Mouse (Mus musculus) forebrain, postnatal 0 days (tissue): ENCODE data around the gene Slc37a3. TPM values are rescaled to one million over a fixed set of nuclear protein-coding genes. Genes with fewer than 3 reads are reported as not detected.

ENCODE experiments used
- ATAC-seq: fragments of 200-750 bp; cut with Nextera tagmentation; 2 replicates; pipeline ENCODE4 v1.8.0; 2017; ENCODE audit warnings: mild to moderate bottlenecking, moderate library complexity
- DNase-seq: peaks from one replicate; pipeline ENCODE4 v3.0.0-alpha.2; 2015
- H3K27ac ChIP-seq: fragments of 300-500 bp; sonication (generic); 2 replicates; pipeline ENCODE4 v1.5.1; 2014; ENCODE audit warnings: low read depth, mild to moderate bottlenecking, antibody characterized with exemption, low read length, moderate library complexity, mixed read lengths
- H3K27me3 ChIP-seq: fragments of 300-500 bp; sonication (generic); 2 replicates; pipeline ENCODE4 v1.6.1; 2014; ENCODE audit warnings: mild to moderate bottlenecking, low read length, mixed read lengths; ENCODE audit not compliant: insufficient read depth
- H3K36me3 ChIP-seq: fragments of 300-500 bp; sonication (generic); 2 replicates; pipeline ENCODE4 v1.6.1; 2014; ENCODE audit warnings: mild to moderate bottlenecking, moderate library complexity; ENCODE audit not compliant: insufficient read depth
- H3K4me1 ChIP-seq: fragments of 300-500 bp; sonication (generic); 2 replicates; pipeline ENCODE4 v1.6.1; 2014; ENCODE audit warnings: antibody characterized with exemption; ENCODE audit not compliant: insufficient read depth
- H3K4me2 ChIP-seq: fragments of 300-500 bp; sonication (generic); 2 replicates; pipeline ENCODE4 v1.6.1; 2014; ENCODE audit warnings: low read depth, mild to moderate bottlenecking, moderate library complexity
- H3K4me3 ChIP-seq: fragments of 300-500 bp; sonication (generic); 2 replicates; pipeline ENCODE4 v1.5.1; 2014; ENCODE audit warnings: low read depth, low read length, mixed read lengths
- H3K9ac ChIP-seq: fragments of 300-500 bp; sonication (generic); 2 replicates; pipeline ENCODE4 v1.6.1; 2014; ENCODE audit warnings: mild to moderate bottlenecking
- H3K9me3 ChIP-seq: fragments of 300-500 bp; sonication (generic); 2 replicates; pipeline ENCODE4 v1.6.1; 2016; ENCODE audit warnings: low read length
- CTCF ChIP-seq: sonication (generic); IDR thresholded peaks from 2 replicates; pipeline ENCODE4 v1.5.1; 2016; ENCODE audit warnings: antibody characterized with exemption, control low read depth, low read depth
- WGBS: fragments of 180-500 bp; shearing (Covaris S2); extraction: QIAGEN DNeasy Blood & Tissue Kit; methylation state at CpG from one replicate; pipeline ENCODE4 v1.1.7; 2014; 5-methylcytosine and 5-hydroxymethylcytosine counted together
- polyA plus RNA-seq: library from polyadenylated mRNA; unstranded; fragments of >200 nt; fragmentation: Nextera tagmentation; extraction: Ambion mirVana; gene quantifications from 2 replicates; pipeline ENCODE4 v1.2.1, GENCODE M21; 2015
- total RNA-seq: library from RNA; depleted of rRNA; stranded (reverse); fragments of >200 nt; gene quantifications from 2 replicates; pipeline ENCODE4 v1.2.3, GENCODE M21; 2014; rRNA removed

Gene Slc37a3
- total and polyA plus RNA-seq, 2 experiments from 2014 or later = 32.0 to 58.2 TPM

DNA sequence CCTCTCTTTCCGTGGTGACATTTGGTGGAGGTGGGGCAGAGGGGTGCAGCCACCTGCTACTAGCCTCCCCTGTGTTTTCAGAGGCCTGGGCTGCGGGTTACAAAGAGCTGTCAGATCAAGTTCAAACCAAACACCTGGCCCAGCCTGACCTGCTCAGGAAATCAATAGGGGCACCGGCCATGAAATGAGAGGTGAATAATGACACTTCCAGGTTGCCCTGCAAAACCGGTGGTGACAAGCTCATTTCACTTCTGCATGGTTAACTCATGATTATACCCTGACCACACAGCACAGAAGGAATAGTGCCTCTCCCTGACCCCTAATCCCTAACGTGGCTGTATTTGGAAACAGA, 90.8 kb downstream of the Slc37a3 start:
- no peak overlapping the region for H3K9ac ChIP-seq
- H3K36me3 ChIP-seq = no peaks in the 10 kb centered on the region
- no peaks in the 10 kb centered on the region for H3K27me3 ChIP-seq
- 29% methylated on average over 5 of the region's 5 CpGs for WGBS
- TF ChIP-seq CTCF = no peak
- no peaks in the 10 kb centered on the region for H3K9me3 ChIP-seq
- no peak for ATAC-seq
- no peaks in the 10 kb centered on the region for H3K4me1 ChIP-seq
- H3K4me3 ChIP-seq = no peak overlapping the region
- no peak for DNase-seq
- H3K4me2 ChIP-seq = no peak overlapping the region
- H3K27ac ChIP-seq = no peak overlapping the region

DNA sequence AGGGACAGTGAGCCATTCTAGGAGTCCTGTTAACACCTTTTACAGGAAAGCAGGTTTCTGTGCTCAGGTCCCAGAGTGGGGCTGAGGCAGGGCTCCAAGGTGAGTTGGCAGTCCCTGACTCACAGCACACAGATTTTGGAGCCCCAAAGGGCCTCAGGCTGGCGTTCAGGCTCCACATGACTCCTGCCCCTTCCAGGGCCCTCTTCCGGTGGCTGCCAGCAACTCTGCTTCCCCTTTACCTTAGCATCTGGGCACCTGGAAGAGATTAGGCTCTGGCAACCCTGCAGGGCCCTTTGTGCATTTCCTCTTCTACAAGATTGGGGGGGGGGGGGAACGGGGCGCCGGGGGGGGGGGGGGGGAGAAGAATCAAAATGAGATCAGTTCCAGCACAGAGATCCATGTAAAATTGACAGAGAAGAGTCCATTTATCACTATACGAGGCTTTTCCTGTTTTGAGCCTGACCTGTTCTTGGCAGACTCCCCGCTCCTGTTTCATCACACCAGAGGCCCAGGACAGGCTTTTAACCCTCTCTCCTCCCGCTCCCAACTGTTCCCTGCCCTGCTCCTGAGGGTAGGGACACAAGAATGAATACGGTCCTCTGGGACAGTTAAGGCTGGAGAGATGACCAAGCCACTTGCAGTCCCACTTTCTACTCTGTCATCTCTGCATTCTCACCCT, 91.3 kb downstream of the Slc37a3 start:
- Histone ChIP-seq H3K9me3 (no peaks in the 10 kb centered on the region), H3K4me1 (no peaks in the 10 kb centered on the region), H3K27ac (no peak overlapping the region), H3K27me3 (no peaks in the 10 kb centered on the region), H3K9ac (no peak overlapping the region), H3K4me2 (no peak overlapping the region), H3K4me3 (no peak overlapping the region), H3K36me3 (no peaks in the 10 kb centered on the region)
- no peak for DNase-seq
- WGBS = 32% methylated on average over 6 of the region's 9 CpGs
- no peak for ATAC-seq
- no peak for TF ChIP-seq CTCF

DNA sequence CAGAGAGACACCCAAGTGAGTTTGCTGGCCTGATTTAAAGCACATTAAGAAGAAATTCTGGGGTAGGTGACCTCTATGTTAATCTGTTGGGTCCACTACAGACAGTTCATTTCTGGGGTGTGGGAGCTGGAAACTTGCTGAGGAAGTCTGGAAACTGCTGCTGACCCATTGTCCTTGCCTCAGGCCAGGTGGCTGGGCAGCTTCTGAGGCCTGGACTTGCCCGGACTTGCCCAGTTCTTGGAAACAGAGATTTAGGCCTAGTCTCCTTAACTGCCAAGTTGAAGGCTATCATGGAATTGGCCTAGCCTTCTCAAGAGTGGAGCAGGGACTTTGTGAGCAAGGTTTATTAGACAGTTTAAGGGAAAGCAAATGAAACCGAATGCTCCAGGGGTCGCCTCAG, 92.6 kb downstream of the Slc37a3 start:
- no peaks in the 10 kb centered on the region for H3K36me3 ChIP-seq
- no peaks in the 10 kb centered on the region for H3K4me1 ChIP-seq
- no peak overlapping the region for H3K27ac ChIP-seq
- TF ChIP-seq CTCF = no peak
- H3K4me2 ChIP-seq = no peak overlapping the region
- DNase-seq (no peak), ATAC-seq (no peak)
- no peaks in the 10 kb centered on the region for H3K27me3 ChIP-seq
- no peak overlapping the region for H3K9ac ChIP-seq
- 85% methylated on average over 3 of the region's 3 CpGs for WGBS
- H3K9me3 ChIP-seq = no peaks in the 10 kb centered on the region
- H3K4me3 ChIP-seq = no peak overlapping the region

Other genes with a start within 250 kb of the Slc37a3 start
- gene Kdm7a, start 170.9 kb downstream of the Slc37a3 start, total RNA-seq = 7.0 and 9.8 TPM in 2 replicates
- gene Kdm7a, start 170.9 kb downstream of the Slc37a3 start, polyA plus RNA-seq = 0.83 and 1.5 TPM in 2 replicates
- gene Rab19, start 3.5 kb upstream of the Slc37a3 start, total RNA-seq = not detected in 2 replicates
- 0.12 and 0.31 TPM in 2 replicates for gene Rab19, start 3.5 kb upstream of the Slc37a3 start, polyA plus RNA-seq
- gene Mkrn1, start 42.8 kb upstream of the Slc37a3 start, total RNA-seq = 222 and 264 TPM in 2 replicates
- gene Mkrn1, start 42.8 kb upstream of the Slc37a3 start, polyA plus RNA-seq = 199 and 217 TPM in 2 replicates
- 11.2 and 13.7 TPM in 2 replicates for gene Dennd2a, start 180.2 kb upstream of the Slc37a3 start, total RNA-seq
- gene Dennd2a, start 180.2 kb upstream of the Slc37a3 start, polyA plus RNA-seq = 5.4 and 8.2 TPM in 2 replicates
- 17.6 and 21.9 TPM in 2 replicates for gene Adck2, start 196.2 kb upstream of the Slc37a3 start, total RNA-seq
- 34.5 and 40.3 TPM in 2 replicates for gene Adck2, start 196.2 kb upstream of the Slc37a3 start, polyA plus RNA-seq
- gene Gm42420, start 208.1 kb upstream of the Slc37a3 start, total RNA-seq = not detected in 2 replicates
- 0.53 and 1.8 TPM in 2 replicates for gene Gm42420, start 208.1 kb upstream of the Slc37a3 start, polyA plus RNA-seq
- gene Ndufb2, start 214.9 kb upstream of the Slc37a3 start, total RNA-seq = 220 and 285 TPM in 2 replicates
- gene Ndufb2, start 214.9 kb upstream of the Slc37a3 start, polyA plus RNA-seq = 500 and 654 TPM in 2 replicates